ENCODE assay signal across 12 mouse cellular contexts in genomic region chr6:49221906-49222305, GRCm38 (mm10). TPM values are rescaled to one million over a fixed set of nuclear protein-coding genes. Genes with fewer than 3 reads are reported as not detected.
A peak's percentile ranks its signal among the peaks of the same experiment; 100 is the strongest.
DNase-seq lines count a peak whose midpoint lies in the region; ATAC-seq and TF ChIP-seq lines count a peak whose summit lies in the region.
"Had no signal": no experiment of that assay in that cellular context is flagged by ENCODE, and none has a peak within 500 bp of the region (broad histone marks: within the 10 kb centered on the region; RNA-seq: fewer than 3 reads in every experiment).

No protein-coding gene starts in this region.

- no peak for ATAC-seq in heart, embryonic 14.5 days (ENCODE audit: insufficient number of reproducible peaks, insufficient read depth, low FRiP score, low read depth)
- ATAC-seq in intestine, embryonic 15.5 days = no peak

- peak overlapping the region; percentile 36; the same call in 1 of the 2 replicates for H3K9ac ChIP-seq in heart, embryonic 14.5 days (ENCODE audit: low read length)
- no peak overlapping the region for H3K9ac ChIP-seq in ES-Bruce4 (ENCODE audit: low read depth, poor library complexity, severe bottlenecking)
- no peak overlapping the region for H3K9ac ChIP-seq in intestine, embryonic 15.5 days
- H3K9ac ChIP-seq: embryonic facial prominence, embryonic 12.5 days; stomach, embryonic 15.5 days had no signal

- no peak for TF ChIP-seq POLR2A in ES-Bruce4 (IDR thresholded peaks at IDR 0.05; ENCODE audit: insufficient read depth, low read length)

- peak overlapping the region; percentile 41 for H3K4me2 ChIP-seq in heart, embryonic 14.5 days (ENCODE audit: low read length)
- peak overlapping the region; percentile 46 for H3K4me2 ChIP-seq in intestine, embryonic 15.5 days (replicated peaks)
- H3K4me2 ChIP-seq: embryonic facial prominence, embryonic 12.5 days; stomach, embryonic 15.5 days had no signal

- no peaks in the 10 kb centered on the region for H3K27me3 ChIP-seq in heart, embryonic 14.5 days (ENCODE audit: control insufficient read depth, insufficient read depth, low read length)
- H3K27me3 ChIP-seq in ES-Bruce4 (ENCODE audit: control insufficient read depth, insufficient read depth, low read length, poor library complexity, severe bottlenecking) = peaks cover 1% of the 10 kb centered on the region; the same call in 1 of the 2 replicates
- H3K27me3 ChIP-seq in intestine, embryonic 15.5 days (replicated peaks) = no peaks in the 10 kb centered on the region
- H3K27me3 ChIP-seq: embryonic facial prominence, embryonic 12.5 days; stomach, embryonic 15.5 days had no signal

- WGBS in heart, embryonic 14.5 days = 2% methylated on average over 7 of the region's 7 CpGs
- WGBS in intestine, embryonic 15.5 days = 4% methylated on average over 7 of the region's 7 CpGs

- no peak for DNase-seq in heart, postnatal 10 days
- peak; percentile 34 for DNase-seq in A20 (ENCODE audit: low read depth, low spot score)
- DNase-seq in layer of hippocampus, postnatal 14 days (ENCODE audit: low spot score in 2 of 2) = no peak
- no peak for DNase-seq in left cerebral cortex, adult 9 months (ENCODE audit: low spot score in 2 of 2)
- DNase-seq: adrenal gland, postnatal 36 days; cerebellum, adult 11-12 months had no signal

- no peaks in the 10 kb centered on the region for H3K9me3 ChIP-seq in heart, embryonic 14.5 days (ENCODE audit: control insufficient read depth, low read length)
- no peaks in the 10 kb centered on the region; the same call in 1 of the 2 replicates for H3K9me3 ChIP-seq in ES-Bruce4 (replicated peaks; ENCODE audit: control insufficient read depth, insufficient read depth, low read length, poor library complexity, severe bottlenecking)
- no peaks in the 10 kb centered on the region for H3K9me3 ChIP-seq in intestine, embryonic 15.5 days
- H3K9me3 ChIP-seq: embryonic facial prominence, embryonic 12.5 days; stomach, embryonic 15.5 days had no signal

- intact Hi-C loops in heart, postnatal 10 days (cut with DNase I) = no loop called here

- H3K36me3 ChIP-seq in heart, embryonic 14.5 days (ENCODE audit: control insufficient read depth, insufficient read depth, low read length) = no peaks in the 10 kb centered on the region
- H3K36me3 ChIP-seq in ES-Bruce4 (ENCODE audit: control insufficient read depth, insufficient read depth, low read length, poor library complexity, severe bottlenecking) = no peaks in the 10 kb centered on the region
- H3K36me3 ChIP-seq in intestine, embryonic 15.5 days = no peaks in the 10 kb centered on the region
- H3K36me3 ChIP-seq: embryonic facial prominence, embryonic 12.5 days; stomach, embryonic 15.5 days had no signal

- H3K27ac ChIP-seq in heart, embryonic 14.5 days (replicated peaks in 1 of 2; ENCODE audit: control insufficient read depth in 1 of 2, insufficient read depth in 1 of 2, low read depth in 2 of 2, low read length in 2 of 2) = no peak overlapping the region; a peak in 1 of 4 replicates
- H3K27ac ChIP-seq in ES-Bruce4 (ENCODE audit: insufficient read depth, low read length) = no peak overlapping the region
- peak overlapping the region; percentile 54; the same call in 1 of the 2 replicates for H3K27ac ChIP-seq in intestine, embryonic 15.5 days
- H3K27ac ChIP-seq: embryonic facial prominence, embryonic 12.5 days; macrophage; stomach, embryonic 15.5 days had no signal

- no peak for TF ChIP-seq CTCF in ES-Bruce4 (IDR thresholded peaks at IDR 0.05; ENCODE audit: low read depth, low read length)

- TF ChIP-seq EP300 in ES-Bruce4 (IDR thresholded peaks at IDR 0.05; ENCODE audit: insufficient read depth, low read depth, low read length) = 0 out of 2 replicates have a peak, but pooled peaks have one; percentile 22

- peaks cover 4% of the 10 kb centered on the region in 2 experiments; a peak in 2 of 4 replicates for H3K4me1 ChIP-seq in heart, embryonic 14.5 days (ENCODE audit: control insufficient read depth in 2 of 2, insufficient read depth in 2 of 2, low read length in 2 of 2)
- H3K4me1 ChIP-seq in ES-Bruce4 (ENCODE audit: control insufficient read depth, insufficient read depth, low read length) = no peaks in the 10 kb centered on the region
- H3K4me1 ChIP-seq in intestine, embryonic 15.5 days (replicated peaks) = peaks cover 7% of the 10 kb centered on the region

- no peak overlapping the region for H3K4me3 ChIP-seq in heart, embryonic 14.5 days (ENCODE audit: control insufficient read depth in 1 of 2, insufficient read depth in 1 of 2, low read depth in 1 of 2, low read length in 2 of 2)
- H3K4me3 ChIP-seq in ES-Bruce4 (ENCODE audit: low read depth, low read length) = no peak overlapping the region
- 0 out of 2 replicates have a peak overlapping the region, but pooled peaks have one; percentile 3 for H3K4me3 ChIP-seq in intestine, embryonic 15.5 days (replicated peaks)
- H3K4me3 ChIP-seq: embryonic facial prominence, embryonic 12.5 days; stomach, embryonic 15.5 days had no signal

RNA-seq across cellular contexts. Expression of gene Igf2bp3, which starts 7.1 kb away (rescaled TPM):
- polyA plus RNA-seq in heart, embryonic 14.5 days (2014; fragmentation: Nextera tagmentation; extraction: Ambion mirVana) = 44.2 and 44.7 TPM in 2 replicates
- total RNA-seq in heart, postnatal 10 days (2021) = 1 to 10 TPM; 4.3 to 4.5 TPM
- 78.2 and 85.8 TPM in 2 replicates for polyA plus RNA-seq in ES-Bruce4 (2011; ENCODE audit: insufficient read depth, insufficient read length, low read depth, missing spikeins)
- polyA plus RNA-seq in intestine, embryonic 15.5 days (2015; fragmentation: Nextera tagmentation; extraction: Ambion mirVana) = 83.1 and 96.8 TPM in 2 replicates
- total RNA-seq in layer of hippocampus, postnatal 14 days (2021) = under 1 TPM; 0.24 to 0.35 TPM

RNA-seq across cellular contexts. Expression of gene Tra2a, which starts 41.9 kb away (rescaled TPM):
- 30.6 and 36.1 TPM in 2 replicates for polyA plus RNA-seq in heart, embryonic 14.5 days (2014; fragmentation: Nextera tagmentation; extraction: Ambion mirVana)
- 10 to 100 TPM; 28.1 to 36.9 TPM for total RNA-seq in heart, postnatal 10 days (2021)
- 312 and 328 TPM in 2 replicates for polyA plus RNA-seq in ES-Bruce4 (2011; ENCODE audit: insufficient read depth, insufficient read length, low read depth, missing spikeins)
- polyA plus RNA-seq in intestine, embryonic 15.5 days (2015; fragmentation: Nextera tagmentation; extraction: Ambion mirVana) = 81.4 and 82.9 TPM in 2 replicates
- total RNA-seq in layer of hippocampus, postnatal 14 days (2021) = 10 to 100 TPM; 76.0 to 85.7 TPM
